ENCODE assay signal across 8 mouse cellular contexts in the genomic region with DNA sequence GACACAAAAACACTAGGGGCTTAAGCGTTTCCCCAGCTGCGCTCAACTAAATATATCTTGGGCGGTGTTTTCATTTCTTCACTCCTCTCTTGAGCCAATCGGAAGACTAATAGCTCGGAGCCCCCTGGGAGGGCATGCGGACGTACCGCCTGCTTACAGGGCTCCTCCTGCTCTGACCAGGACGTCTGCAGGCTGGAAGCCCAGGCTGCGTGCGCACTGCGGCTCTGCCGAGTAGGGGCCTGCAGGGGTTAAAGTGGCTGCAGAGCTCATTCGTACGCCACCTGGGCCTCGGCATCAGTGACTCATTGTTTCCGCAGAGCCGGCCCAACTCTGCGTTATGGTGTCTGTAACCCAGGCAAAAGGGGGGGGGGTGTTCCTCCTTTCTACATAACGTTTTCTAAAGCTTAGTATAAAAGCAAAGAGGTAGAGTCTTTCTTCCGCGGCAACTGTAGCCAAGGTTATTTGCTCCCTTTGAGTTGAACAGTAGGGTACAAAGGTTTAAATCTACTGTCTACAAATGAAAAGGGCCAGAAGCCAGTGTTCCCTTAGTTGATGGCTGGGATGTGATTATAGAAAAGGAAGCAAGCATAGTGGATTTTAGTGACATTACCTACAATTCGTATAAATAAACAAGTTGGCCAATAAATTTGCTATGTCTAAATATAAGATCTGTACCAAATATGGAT. TPM values are rescaled to one million over a fixed set of nuclear protein-coding genes. Genes with fewer than 3 reads are reported as not detected.
DNase-seq lines count a peak whose midpoint lies in the region; ATAC-seq and TF ChIP-seq lines count a peak whose summit lies in the region.

No protein-coding gene starts in this region.

- peak overlapping the region; percentile 83 for H3K27ac ChIP-seq in hindbrain, embryonic 14.5 days
- peak overlapping the region; percentile 93 for H3K27ac ChIP-seq in left cerebral cortex, adult 2 months
- H3K27ac ChIP-seq in macrophage, result peak overlapping the region; percentile 91

- peak overlapping the region; percentile 18 for H3K9ac ChIP-seq in hindbrain, embryonic 14.5 days

- no peaks in the 10 kb centered on the region for H3K9me3 ChIP-seq in hindbrain, embryonic 14.5 days (ENCODE audit: control insufficient read depth, low read length)

- H3K36me3 ChIP-seq in hindbrain, embryonic 14.5 days (replicated peaks; ENCODE audit: control insufficient read depth, insufficient read depth), result no peaks in the 10 kb centered on the region
- H3K36me3 ChIP-seq in macrophage (ENCODE audit: inconsistent target), result no peaks in the 10 kb centered on the region

- POLR2A ChIA-PET in Patski (lab: Charles Lee), result interaction anchor here (0.6 to 2.4 kb wide), 8 partner anchors 9 to 130 kb away, joined by 3 to 13 read pairs (median 3); partner anchors contain the start of gene Chd2

- in situ Hi-C loops in Patski (cut with MboI; ENCODE audit: low pct_unique_long_range_greater_than_20kb), result no loop called here

- peak overlapping the region; percentile 26 for H3K4me3 ChIP-seq in hindbrain, embryonic 14.5 days (replicated peaks; ENCODE audit: low read length)
- peak overlapping the region; percentile 48 for H3K4me3 ChIP-seq in left cerebral cortex, adult 2 months
- peak overlapping the region; percentile 6; the same call in 1 of the 2 replicates for H3K4me3 ChIP-seq in macrophage (ENCODE audit: inconsistent target)

- peak overlapping the region; percentile 60 for H3K4me2 ChIP-seq in hindbrain, embryonic 14.5 days (replicated peaks)

- WGBS in hindbrain, embryonic 14.5 days, result 3% methylated on average over 23 of the region's 23 CpGs
- 1% methylated on average over 21 of the region's 23 CpGs for WGBS in macrophage (ENCODE audit: missing documents)

- DNase-seq in Patski (ENCODE audit: low read depth, low spot score), result no peak
- peak; percentile 92 to 94 for DNase-seq in cerebellum, postnatal 25 days
- peak; percentile 55 to 68 for DNase-seq in frontal cortex, postnatal 25 days (ENCODE audit: low spot score in 2 of 2)
- DNase-seq in hindbrain, embryonic 14.5 days (ENCODE audit: low spot score), result peak; percentile 84
- DNase-seq in left cerebral cortex, adult 2 months (ENCODE audit: extremely low spot score in 1 of 2, low spot score in 2 of 2), result peak; percentile 75 to 81
- DNase-seq in right cerebral cortex, adult 18-20 months, result peak; percentile 87
- peak; percentile 80 for DNase-seq in urinary bladder, adult 2 months (ENCODE audit: low spot score)

- H3K79me2 ChIP-seq in macrophage (ENCODE audit: inconsistent target), result no peaks in the 10 kb centered on the region

- intact Hi-C loops in left cerebral cortex, adult 2 months (cut with DNase I), result no loop called here

- no peak for TF ChIP-seq CTCF in Patski (IDR thresholded peaks at IDR 0.05)
- TF ChIP-seq CTCF in left cerebral cortex, adult 2 months (IDR thresholded peaks at IDR 0.05), result no peak

- H3K4me1 ChIP-seq in hindbrain, embryonic 14.5 days (replicated peaks; ENCODE audit: control insufficient read depth, insufficient read depth, low read length), result peaks cover 30% of the 10 kb centered on the region

- H3K27me3 ChIP-seq in Patski, result no peaks in the 10 kb centered on the region
- no peaks in the 10 kb centered on the region for H3K27me3 ChIP-seq in hindbrain, embryonic 14.5 days (ENCODE audit: control insufficient read depth, insufficient read depth, low read length)

- CTCF ChIA-PET in Patski (lab: Charles Lee), result interaction anchor here (0.7 to 2.4 kb wide), 5 partner anchors 11 to 38 kb away, joined by 3 to 9 read pairs (median 3); no protein-coding TSS in a partner anchor

- peak; percentile 99 for ATAC-seq in Patski
- ATAC-seq in hindbrain, embryonic 14.5 days (ENCODE audit: low FRiP score), result peak; percentile 95

RNA-seq across cellular contexts. Expression of gene Chd2, which starts 53.7 kb away (rescaled TPM):
- polyA plus RNA-seq in Patski (2021) (23.4 TPM), macrophage (2018) (11.4 to 34.5 TPM (median 15.8 TPM) in 3 replicates)
- polyA plus RNA-seq in hindbrain, embryonic 14.5 days (2014; fragmentation: Nextera tagmentation; extraction: Ambion mirVana), result 35.6 and 42.3 TPM in 2 replicates
- 10 to 100 TPM; 57.4 to 60.3 TPM for total RNA-seq in left cerebral cortex, adult 2 months (2021)
- total RNA-seq in macrophage (2018; cell fraction: chromatin; rRNA removed), result 100 to 1,000 TPM; 403 to 732 (median 510) TPM
- 10 to 100 TPM; 21.1 to 41.7 (median 26.6) TPM for total RNA-seq in macrophage (2018; cell fraction: cytosol; rRNA removed)
- 100 to 1,000 TPM; 110 to 331 (median 224) TPM for total RNA-seq in macrophage (2018; cell fraction: nucleus; rRNA removed)
- 25.6 and 27.3 TPM in 2 replicates for polyA plus RNA-seq in urinary bladder, adult 2 months (2012; rRNA removed)
